Comparison of ENCODE assay signal across 8 mouse cellular contexts in the genomic region with DNA sequence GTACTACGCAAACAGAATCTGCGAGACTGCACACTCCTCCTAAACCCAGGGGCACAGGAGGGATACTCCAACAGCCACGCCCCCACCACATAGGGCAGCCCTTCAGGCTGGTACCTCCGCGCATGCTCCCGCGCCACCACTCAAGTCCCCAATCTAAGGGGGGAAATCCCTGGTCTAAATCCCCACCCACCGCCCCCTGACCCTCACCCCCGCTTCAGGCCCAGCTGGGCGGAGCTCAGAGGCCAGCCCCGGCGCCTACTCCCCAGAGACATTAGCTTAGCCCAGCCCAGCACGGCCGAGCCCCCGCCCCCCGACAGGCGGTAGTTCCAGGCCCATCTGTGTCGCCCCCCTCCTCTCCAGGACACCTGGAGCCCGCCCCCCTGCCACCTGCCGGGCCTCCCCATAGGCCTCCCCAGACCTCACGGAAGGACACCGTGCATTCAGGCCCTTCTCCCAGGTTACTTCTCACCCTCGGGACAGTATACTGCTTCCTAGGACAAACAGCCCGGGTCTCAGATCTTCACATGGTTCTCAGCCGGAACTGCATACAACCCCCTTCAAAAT. TPM values are rescaled to one million over a fixed set of nuclear protein-coding genes. Genes with fewer than 3 reads are reported as not detected.
A peak's percentile ranks its signal among the peaks of the same experiment; 100 is the strongest.
DNase-seq lines count a peak whose midpoint lies in the region; ATAC-seq and TF ChIP-seq lines count a peak whose summit lies in the region.

No protein-coding gene starts in this region.

- H3K27me3 ChIP-seq in intestine, postnatal 0 days (replicated peaks; ENCODE audit: control insufficient read depth, insufficient read depth, low read length), result no peaks in the 10 kb centered on the region
- H3K27me3 ChIP-seq in limb, embryonic 15.5 days, result no peaks in the 10 kb centered on the region
- no peaks in the 10 kb centered on the region for H3K27me3 ChIP-seq in midbrain, embryonic 16.5 days (ENCODE audit: control insufficient read depth, insufficient read depth, low read depth, low read length)

- no peaks in the 10 kb centered on the region for H3K36me3 ChIP-seq in intestine, postnatal 0 days (ENCODE audit: control insufficient read depth, insufficient read depth)
- H3K36me3 ChIP-seq in limb, embryonic 15.5 days, result no peaks in the 10 kb centered on the region
- no peaks in the 10 kb centered on the region for H3K36me3 ChIP-seq in midbrain, embryonic 16.5 days (ENCODE audit: control insufficient read depth, insufficient read depth, low read length)

- peak; percentile 71 for DNase-seq in 3134 (ENCODE audit: extremely low read depth, insufficient read length, low spot score)
- DNase-seq in adrenal gland, adult 18-20 months (ENCODE audit: low spot score in 2 of 2), result peak; percentile 38 to 53
- DNase-seq in embryo, embryonic 10 days (ENCODE audit: low spot score), result peak; percentile 94
- peak; percentile 34 for DNase-seq in gastrocnemius, postnatal 25 days
- peak; percentile 27 to 42 for DNase-seq in spleen, postnatal 14 days (ENCODE audit: low spot score in 2 of 2)

- H3K27ac ChIP-seq in intestine, postnatal 0 days (ENCODE audit: low read depth, low read length), result peak overlapping the region; percentile 51
- H3K27ac ChIP-seq in limb, embryonic 15.5 days, result peak overlapping the region; percentile 82
- H3K27ac ChIP-seq in midbrain, embryonic 16.5 days (ENCODE audit: low read length), result peak overlapping the region; percentile 97

- H3K4me2 ChIP-seq in intestine, postnatal 0 days (replicated peaks; ENCODE audit: low read depth), result peak overlapping the region; percentile 92
- H3K4me2 ChIP-seq in limb, embryonic 15.5 days, result peak overlapping the region; percentile 84
- H3K4me2 ChIP-seq in midbrain, embryonic 16.5 days (ENCODE audit: low read length), result peak overlapping the region; percentile 79

- ATAC-seq in intestine, postnatal 0 days, result peak; percentile 51
- peak; percentile 30; the same call in 1 of the 2 replicates for ATAC-seq in limb, embryonic 15.5 days (ENCODE audit: insufficient number of reproducible peaks, low FRiP score, low TSS enrichment, low read depth)
- ATAC-seq in midbrain, embryonic 16.5 days, result peak; percentile 66

- no peak for TF ChIP-seq CTCF in intestine, postnatal 0 days (IDR thresholded peaks at IDR 0.05; ENCODE audit: low read depth)

- peak overlapping the region; percentile 63 for H3K9ac ChIP-seq in intestine, postnatal 0 days (ENCODE audit: low read depth, low read length)
- H3K9ac ChIP-seq in limb, embryonic 15.5 days, result peak overlapping the region; percentile 90
- H3K9ac ChIP-seq in midbrain, embryonic 16.5 days (ENCODE audit: low read depth, low read length), result peak overlapping the region; percentile 98

- no peaks in the 10 kb centered on the region for H3K9me3 ChIP-seq in intestine, postnatal 0 days (ENCODE audit: control insufficient read depth)
- no peaks in the 10 kb centered on the region for H3K9me3 ChIP-seq in limb, embryonic 15.5 days
- H3K9me3 ChIP-seq in midbrain, embryonic 16.5 days (replicated peaks; ENCODE audit: control insufficient read depth, low read length, poor library complexity, severe bottlenecking), result no peaks in the 10 kb centered on the region

- peaks cover 4% of the 10 kb centered on the region; the same call in 1 of the 2 replicates for H3K4me1 ChIP-seq in intestine, postnatal 0 days (replicated peaks; ENCODE audit: control insufficient read depth, insufficient read depth, low read length)
- peaks cover 29% of the 10 kb centered on the region for H3K4me1 ChIP-seq in limb, embryonic 15.5 days
- H3K4me1 ChIP-seq in midbrain, embryonic 16.5 days (ENCODE audit: control insufficient read depth, insufficient read depth, low read length), result peaks cover 43% of the 10 kb centered on the region

- 1% methylated on average over 23 of the region's 25 CpGs for WGBS in intestine, postnatal 0 days
- under 1% methylated on average over 23 of the region's 25 CpGs for WGBS in limb, embryonic 15.5 days
- WGBS in midbrain, embryonic 16.5 days, result 1% methylated on average over 25 of the region's 25 CpGs

- peak overlapping the region; percentile 73 for H3K4me3 ChIP-seq in intestine, postnatal 0 days (ENCODE audit: low read depth, low read length)
- peak overlapping the region; percentile 89 for H3K4me3 ChIP-seq in limb, embryonic 15.5 days
- H3K4me3 ChIP-seq in midbrain, embryonic 16.5 days (ENCODE audit: low read depth, low read length), result peak overlapping the region; percentile 94

RNA-seq across cellular contexts. Expression of a gene that starts 0.6 kb away (rescaled TPM):
- 10 to 100 TPM; 25.6 to 36.9 TPM for total RNA-seq in adrenal gland, adult 18-20 months (2021)
- total RNA-seq in gastrocnemius, postnatal 25 days (2021), result 1 to 10 TPM; 5.6 to 6.8 TPM
- 2.7 and 3.2 TPM in 2 replicates for polyA plus RNA-seq in intestine, postnatal 0 days (2015; fragmentation: Nextera tagmentation; extraction: Ambion mirVana)
- polyA plus RNA-seq in limb, embryonic 15.5 days (2015; fragmentation: Nextera tagmentation; extraction: Ambion mirVana), result 3.1 and 4.0 TPM in 2 replicates
- 8.8 and 10.0 TPM in 2 replicates for polyA plus RNA-seq in midbrain, embryonic 16.5 days (2015; fragmentation: Nextera tagmentation; extraction: Ambion mirVana)

RNA-seq across cellular contexts. Expression of a gene that starts 38.4 kb away (rescaled TPM):
- 10 to 100 TPM; 19.6 to 20.3 TPM for total RNA-seq in adrenal gland, adult 18-20 months (2021)
- total RNA-seq in gastrocnemius, postnatal 25 days (2021), result 10 to 100 TPM; 10.5 TPM
- polyA plus RNA-seq in intestine, postnatal 0 days (2015; fragmentation: Nextera tagmentation; extraction: Ambion mirVana), result 9.3 and 10.5 TPM in 2 replicates
- 15.2 and 17.1 TPM in 2 replicates for polyA plus RNA-seq in limb, embryonic 15.5 days (2015; fragmentation: Nextera tagmentation; extraction: Ambion mirVana)
- 14.3 and 18.5 TPM in 2 replicates for polyA plus RNA-seq in midbrain, embryonic 16.5 days (2015; fragmentation: Nextera tagmentation; extraction: Ambion mirVana)

Comparison
In these comparisons a context has a peak if more than half of its experiments do, and no peak if none do; other contexts are left out.
1. Peak in every context shown above with its lines: DNase-seq, ATAC-seq, H3K4me3 ChIP-seq and H3K27ac ChIP-seq.
2. DNase-seq: peak in every context shown above with its lines; median percentile 94 in embryo, embryonic 10 days; 71 in 3134; 46 in adrenal gland, adult 18-20 months; 34 in spleen, postnatal 14 days; 34 in gastrocnemius, postnatal 25 days.